In the genomic region with DNA sequence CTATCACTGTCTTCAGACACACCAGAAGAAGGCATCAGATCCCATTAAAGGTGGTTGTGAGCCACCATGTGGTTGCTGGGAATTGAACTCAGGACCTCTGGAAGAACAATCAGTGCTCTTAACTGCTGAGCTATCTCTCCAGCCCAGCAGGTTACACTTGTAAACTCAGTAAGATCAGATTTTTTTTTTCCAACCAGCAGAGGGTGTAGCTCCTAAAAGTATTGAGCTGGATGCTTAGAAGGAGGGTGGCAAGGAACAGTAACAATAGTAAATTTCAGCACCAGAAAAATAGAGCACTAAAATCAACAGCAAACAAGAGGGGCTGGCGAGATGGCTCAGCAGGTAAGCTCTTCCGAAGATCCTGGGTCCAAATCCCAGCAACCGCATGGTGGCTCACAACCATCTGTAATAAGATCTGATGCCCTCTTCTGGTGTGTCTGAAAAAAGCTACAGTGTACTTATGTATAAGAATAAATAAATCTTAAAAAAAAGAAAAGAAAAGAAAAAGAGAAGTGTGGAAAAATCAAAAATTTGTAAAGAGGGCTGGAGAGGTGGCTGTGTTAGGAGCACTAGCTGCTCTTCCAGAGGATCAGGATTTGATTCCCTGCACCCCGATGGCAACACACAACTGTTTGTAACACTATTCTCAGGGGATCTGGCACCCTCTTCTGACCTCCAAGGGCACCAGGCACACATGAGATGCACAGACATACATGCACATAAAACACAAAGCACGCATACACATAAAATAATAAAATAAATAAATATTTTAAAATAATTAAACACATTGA, we compare ENCODE assay signal across 18 mouse cellular contexts. TPM values are rescaled to one million over a fixed set of nuclear protein-coding genes. Genes with fewer than 3 reads are reported as not detected.
DNase-seq lines count a peak whose midpoint lies in the region; ATAC-seq and TF ChIP-seq lines count a peak whose summit lies in the region.
"Had no signal": no experiment of that assay in that cellular context is flagged by ENCODE, and none has a peak within 500 bp of the region (broad histone marks: within the 10 kb centered on the region; RNA-seq: fewer than 3 reads in every experiment).

No protein-coding gene starts in this region.

- intact Hi-C loops in gastrocnemius, postnatal 14 days (cut with DNase I; ENCODE audit: low total_unique reads): loop anchor here (5.0 to 10.0 kb wide), 2 partner anchors 55 to 188 kb away; no protein-coding TSS in a partner anchor

- peak; percentile 43; the same call in 1 of the 2 replicates for TF ChIP-seq CTCF in hindbrain, postnatal 0 days (IDR thresholded peaks at IDR 0.05; ENCODE audit: low read depth)
- TF ChIP-seq CTCF in stomach, postnatal 0 days (IDR thresholded peaks at IDR 0.05; ENCODE audit: low read depth): peak; percentile 58

- H3K27me3 ChIP-seq in hindbrain, postnatal 0 days (ENCODE audit: insufficient read depth, low read length): no peaks in the 10 kb centered on the region
- no peaks in the 10 kb centered on the region for H3K27me3 ChIP-seq in hindbrain, embryonic 11.5 days (ENCODE audit: control insufficient read depth, insufficient read depth, low read length)
- H3K27me3 ChIP-seq in midbrain, embryonic 11.5 days (ENCODE audit: control insufficient read depth, insufficient read depth, low read length): no peaks in the 10 kb centered on the region
- no peaks in the 10 kb centered on the region; the same call in 1 of the 2 replicates for H3K27me3 ChIP-seq in midbrain, embryonic 16.5 days (ENCODE audit: control insufficient read depth, insufficient read depth, low read depth, low read length)
- H3K27me3 ChIP-seq in stomach, postnatal 0 days (ENCODE audit: control insufficient read depth, insufficient read depth, low read length): no peaks in the 10 kb centered on the region
- H3K27me3 ChIP-seq: limb, embryonic 12.5 days; midbrain, embryonic 15.5 days; neural tube, embryonic 12.5 days had no signal

- no peak overlapping the region for H3K9ac ChIP-seq in hindbrain, postnatal 0 days (replicated peaks; ENCODE audit: low read length)
- no peak overlapping the region for H3K9ac ChIP-seq in hindbrain, embryonic 11.5 days (ENCODE audit: low read depth, low read length)
- H3K9ac ChIP-seq in midbrain, embryonic 11.5 days (ENCODE audit: low read length): no peak overlapping the region
- no peak overlapping the region for H3K9ac ChIP-seq in midbrain, embryonic 16.5 days (ENCODE audit: low read depth, low read length)
- H3K9ac ChIP-seq in stomach, postnatal 0 days (ENCODE audit: low read length): no peak overlapping the region
- H3K9ac ChIP-seq: limb, embryonic 12.5 days; liver, postnatal 0 days; midbrain, embryonic 15.5 days; neural tube, embryonic 12.5 days had no signal

- no peak for ATAC-seq in hindbrain, postnatal 0 days
- no peak for ATAC-seq in hindbrain, embryonic 11.5 days (ENCODE audit: low FRiP score)
- no peak for ATAC-seq in midbrain, embryonic 11.5 days (ENCODE audit: low FRiP score)
- ATAC-seq in midbrain, embryonic 16.5 days: no peak
- no peak for ATAC-seq in stomach, postnatal 0 days (ENCODE audit: low FRiP score, low TSS enrichment)
- ATAC-seq: inflammation-experienced regulatory T-cells, adult 6 months; liver, postnatal 0 days; midbrain, embryonic 15.5 days had no signal

- WGBS in hindbrain, postnatal 0 days: 72% methylated on average over 5 of the region's 5 CpGs
- WGBS in hindbrain, embryonic 11.5 days: 84% methylated on average over 5 of the region's 5 CpGs
- WGBS in midbrain, embryonic 11.5 days: 72% methylated on average over 5 of the region's 5 CpGs
- 75% methylated on average over 5 of the region's 5 CpGs for WGBS in midbrain, embryonic 16.5 days
- WGBS in stomach, postnatal 0 days: 74% methylated on average over 5 of the region's 5 CpGs

- TF ChIP-seq EP300 in stomach, postnatal 0 days (optimal IDR thresholded peaks at IDR 0.05): no peak

- H3K4me2 ChIP-seq in hindbrain, postnatal 0 days (ENCODE audit: low read depth, low read length): no peak overlapping the region
- no peak overlapping the region for H3K4me2 ChIP-seq in hindbrain, embryonic 11.5 days (replicated peaks; ENCODE audit: low read depth, low read length)
- H3K4me2 ChIP-seq in midbrain, embryonic 11.5 days: no peak overlapping the region
- no peak overlapping the region for H3K4me2 ChIP-seq in midbrain, embryonic 16.5 days (ENCODE audit: low read length)
- H3K4me2 ChIP-seq in stomach, postnatal 0 days (replicated peaks; ENCODE audit: low read depth): no peak overlapping the region
- H3K4me2 ChIP-seq: limb, embryonic 12.5 days; midbrain, embryonic 15.5 days; neural tube, embryonic 12.5 days had no signal

- DNase-seq in embryo, embryonic 10 days (ENCODE audit: low spot score): peak; percentile 27
- no peak for DNase-seq in embryo, embryonic 9.5 days (ENCODE audit: extremely low spot score)
- peak; percentile 62 for DNase-seq in hindbrain, postnatal 0 days (ENCODE audit: low spot score)
- DNase-seq in hindbrain, embryonic 11.5 days (ENCODE audit: low spot score): no peak
- peak; percentile 57 for DNase-seq in midbrain, embryonic 11.5 days (ENCODE audit: low spot score, missing footprints)
- DNase-seq in stomach, postnatal 0 days (ENCODE audit: low spot score): no peak
- no peak for DNase-seq in gastrocnemius, postnatal 14 days
- DNase-seq: adrenal gland, postnatal 25 days; cerebellum, postnatal 25 days; heart, postnatal 14 days; kidney, postnatal 14 days; liver, postnatal 0 days; right cerebral cortex, postnatal 4 days had no signal

- H3K4me1 ChIP-seq in hindbrain, postnatal 0 days (ENCODE audit: insufficient read depth, low read length): no peaks in the 10 kb centered on the region
- no peaks in the 10 kb centered on the region for H3K4me1 ChIP-seq in hindbrain, embryonic 11.5 days (replicated peaks; ENCODE audit: control insufficient read depth, insufficient read depth, low read length)
- H3K4me1 ChIP-seq in midbrain, embryonic 11.5 days (ENCODE audit: control insufficient read depth, insufficient read depth, low read length): no peaks in the 10 kb centered on the region
- no peaks in the 10 kb centered on the region for H3K4me1 ChIP-seq in midbrain, embryonic 16.5 days (ENCODE audit: control insufficient read depth, insufficient read depth, low read length)
- no peaks in the 10 kb centered on the region for H3K4me1 ChIP-seq in stomach, postnatal 0 days (replicated peaks; ENCODE audit: control insufficient read depth, insufficient read depth)
- H3K4me1 ChIP-seq: limb, embryonic 12.5 days; midbrain, embryonic 15.5 days had no signal

- H3K36me3 ChIP-seq in hindbrain, postnatal 0 days (ENCODE audit: insufficient read depth, low read length): no peaks in the 10 kb centered on the region
- no peaks in the 10 kb centered on the region for H3K36me3 ChIP-seq in hindbrain, embryonic 11.5 days (ENCODE audit: control insufficient read depth, insufficient read depth, low read length)
- no peaks in the 10 kb centered on the region for H3K36me3 ChIP-seq in midbrain, embryonic 11.5 days (ENCODE audit: control insufficient read depth, insufficient read depth, low read length)
- no peaks in the 10 kb centered on the region for H3K36me3 ChIP-seq in midbrain, embryonic 16.5 days (ENCODE audit: control insufficient read depth, insufficient read depth, low read length)
- H3K36me3 ChIP-seq in stomach, postnatal 0 days (ENCODE audit: control insufficient read depth, insufficient read depth, low read length): no peaks in the 10 kb centered on the region
- H3K36me3 ChIP-seq: limb, embryonic 12.5 days; midbrain, embryonic 15.5 days; neural tube, embryonic 12.5 days had no signal

- H3K4me3 ChIP-seq in hindbrain, postnatal 0 days (ENCODE audit: low read length): no peak overlapping the region
- H3K4me3 ChIP-seq in hindbrain, embryonic 11.5 days (ENCODE audit: low read depth, low read length): no peak overlapping the region
- no peak overlapping the region for H3K4me3 ChIP-seq in midbrain, embryonic 11.5 days (ENCODE audit: low read depth, low read length)
- no peak overlapping the region for H3K4me3 ChIP-seq in midbrain, embryonic 16.5 days (ENCODE audit: low read depth, low read length)
- H3K4me3 ChIP-seq in stomach, postnatal 0 days (ENCODE audit: low read depth, low read length): no peak overlapping the region
- H3K4me3 ChIP-seq: limb, embryonic 12.5 days; midbrain, embryonic 15.5 days; neural tube, embryonic 12.5 days had no signal

- no peaks in the 10 kb centered on the region for H3K9me3 ChIP-seq in hindbrain, postnatal 0 days (ENCODE audit: low read length)
- H3K9me3 ChIP-seq in hindbrain, embryonic 11.5 days (ENCODE audit: control insufficient read depth, low read length): no peaks in the 10 kb centered on the region
- H3K9me3 ChIP-seq in midbrain, embryonic 11.5 days (ENCODE audit: control insufficient read depth, low read length): no peaks in the 10 kb centered on the region
- H3K9me3 ChIP-seq in midbrain, embryonic 16.5 days (replicated peaks; ENCODE audit: control insufficient read depth, low read length, poor library complexity, severe bottlenecking): no peaks in the 10 kb centered on the region
- no peaks in the 10 kb centered on the region for H3K9me3 ChIP-seq in stomach, postnatal 0 days (ENCODE audit: control insufficient read depth, low read length)
- H3K9me3 ChIP-seq: limb, embryonic 12.5 days; midbrain, embryonic 15.5 days; neural tube, embryonic 12.5 days had no signal

- H3K27ac ChIP-seq in hindbrain, postnatal 0 days: no peak overlapping the region
- H3K27ac ChIP-seq in hindbrain, embryonic 11.5 days (ENCODE audit: low read depth, low read length): no peak overlapping the region
- no peak overlapping the region for H3K27ac ChIP-seq in midbrain, embryonic 11.5 days (ENCODE audit: low read depth, low read length)
- no peak overlapping the region for H3K27ac ChIP-seq in midbrain, embryonic 16.5 days (ENCODE audit: low read length)
- no peak overlapping the region for H3K27ac ChIP-seq in stomach, postnatal 0 days (replicated peaks)
- H3K27ac ChIP-seq: limb, embryonic 12.5 days; midbrain, embryonic 15.5 days; neural tube, embryonic 12.5 days had no signal

RNA-seq across cellular contexts. Expression of a gene that starts 18.7 kb away (rescaled TPM):
- 9.8 and 10.4 TPM in 2 replicates for total RNA-seq in hindbrain, postnatal 0 days (2014; rRNA removed)
- polyA plus RNA-seq in hindbrain, postnatal 0 days (2015; fragmentation: Nextera tagmentation; extraction: Ambion mirVana): 28.3 and 29.0 TPM in 2 replicates
- 32.6 and 33.8 TPM in 2 replicates for polyA plus RNA-seq in hindbrain, embryonic 11.5 days (2014; fragmentation: Nextera tagmentation; extraction: Ambion mirVana)
- 32.0 and 38.4 TPM in 2 replicates for polyA plus RNA-seq in midbrain, embryonic 11.5 days (2014; fragmentation: Nextera tagmentation; extraction: Ambion mirVana)
- 21.4 and 26.2 TPM in 2 replicates for polyA plus RNA-seq in midbrain, embryonic 16.5 days (2015; fragmentation: Nextera tagmentation; extraction: Ambion mirVana)
- polyA plus RNA-seq in stomach, postnatal 0 days (2015; fragmentation: Nextera tagmentation; extraction: Ambion mirVana): 18.4 and 19.5 TPM in 2 replicates
- 1 to 10 TPM; 4.6 to 5.6 TPM for total RNA-seq in gastrocnemius, postnatal 14 days (2021)

RNA-seq across cellular contexts. Expression of a gene that starts 43.9 kb away (rescaled TPM):
- total RNA-seq in hindbrain, postnatal 0 days (2014; rRNA removed): 125 and 141 TPM in 2 replicates
- polyA plus RNA-seq in hindbrain, postnatal 0 days (2015; fragmentation: Nextera tagmentation; extraction: Ambion mirVana): 224 and 232 TPM in 2 replicates
- polyA plus RNA-seq in hindbrain, embryonic 11.5 days (2014; fragmentation: Nextera tagmentation; extraction: Ambion mirVana): 235 and 238 TPM in 2 replicates
- polyA plus RNA-seq in midbrain, embryonic 11.5 days (2014; fragmentation: Nextera tagmentation; extraction: Ambion mirVana): 239 and 240 TPM in 2 replicates
- 208 and 220 TPM in 2 replicates for polyA plus RNA-seq in midbrain, embryonic 16.5 days (2015; fragmentation: Nextera tagmentation; extraction: Ambion mirVana)
- 158 and 175 TPM in 2 replicates for polyA plus RNA-seq in stomach, postnatal 0 days (2015; fragmentation: Nextera tagmentation; extraction: Ambion mirVana)
- total RNA-seq in gastrocnemius, postnatal 14 days (2021): 100 to 1,000 TPM in 1 of 2 experiments, 10 to 100 TPM in 1; 89.7 to 106 TPM

Comparison
In these comparisons a context has a peak if more than half of its experiments do, and no peak if none do; other contexts are left out.
1. DNase-seq: peak in embryo, embryonic 10 days (single experiment), hindbrain, postnatal 0 days (single experiment) and midbrain, embryonic 11.5 days (single experiment); none in embryo, embryonic 9.5 days (single experiment), hindbrain, embryonic 11.5 days (single experiment), stomach, postnatal 0 days (single experiment) and gastrocnemius, postnatal 14 days (single experiment).